7 mouse cellular contexts compared by ENCODE assay signal in genomic region chr3:94442951-94443596, GRCm38 (mm10). TPM values are rescaled to one million over a fixed set of nuclear protein-coding genes. Genes with fewer than 3 reads are reported as not detected.
DNase-seq lines count a peak whose midpoint lies in the region; ATAC-seq lines count a peak whose summit lies in the region.

Gene Mrpl9 (plus strand): TSS chr3:94443318.

- H3K9me3 ChIP-seq in embryonic facial prominence, embryonic 10.5 days = no peaks in the 10 kb centered on the region
- no peaks in the 10 kb centered on the region for H3K9me3 ChIP-seq in limb, embryonic 10.5 days (replicated peaks)
- H3K9me3 ChIP-seq in midbrain, embryonic 13.5 days = no peaks in the 10 kb centered on the region

- ATAC-seq in granulocyte monocyte progenitor cell, adult 5-6 weeks (replicated peaks; ENCODE audit: poor library complexity, severe bottlenecking) = peak; percentile 96
- peak; percentile 99 for ATAC-seq in midbrain, embryonic 13.5 days

- H3K27me3 ChIP-seq in embryonic facial prominence, embryonic 10.5 days (replicated peaks; ENCODE audit: low read depth, poor library complexity, severe bottlenecking) = no peaks in the 10 kb centered on the region
- peaks cover 7% of the 10 kb centered on the region; the same call in 1 of the 2 replicates for H3K27me3 ChIP-seq in limb, embryonic 10.5 days (ENCODE audit: low read depth, poor library complexity, severe bottlenecking)
- H3K27me3 ChIP-seq in midbrain, embryonic 13.5 days = 0 out of 2 replicates have a peak, but pooled peaks cover 3% of the 10 kb centered on the region

- DNase-seq in adrenal gland, postnatal 10 days = peak; percentile 98
- DNase-seq in embryonic facial prominence, embryonic 10.5 days (ENCODE audit: low spot score) = peak; percentile 97
- peak; percentile 90 for DNase-seq in kidney, adult 11 months
- DNase-seq in limb, embryonic 10.5 days (ENCODE audit: low spot score) = peak; percentile 98
- DNase-seq in spleen, adult 12 weeks (ENCODE audit: low spot score) = peak; percentile 91

- H3K9ac ChIP-seq in midbrain, embryonic 13.5 days (replicated peaks) = peak within 1 kb of the TSS; percentile 93

- peak within 1 kb of the TSS; percentile 99 for H3K4me3 ChIP-seq in embryonic facial prominence, embryonic 10.5 days
- H3K4me3 ChIP-seq in limb, embryonic 10.5 days = peak within 1 kb of the TSS; percentile 97
- peak within 1 kb of the TSS; percentile 93 for H3K4me3 ChIP-seq in midbrain, embryonic 13.5 days (replicated peaks)

- peak within 1 kb of the TSS; percentile 90 for H3K27ac ChIP-seq in embryonic facial prominence, embryonic 10.5 days (replicated peaks)
- H3K27ac ChIP-seq in limb, embryonic 10.5 days = peak within 1 kb of the TSS; percentile 89
- H3K27ac ChIP-seq in midbrain, embryonic 13.5 days = peak within 1 kb of the TSS; percentile 80

- H3K36me3 ChIP-seq in embryonic facial prominence, embryonic 10.5 days (replicated peaks) = peaks cover 37% of the 10 kb centered on the region
- peaks cover 35% of the 10 kb centered on the region for H3K36me3 ChIP-seq in limb, embryonic 10.5 days
- H3K36me3 ChIP-seq in midbrain, embryonic 13.5 days = peaks cover 30% of the 10 kb centered on the region

- under 1% methylated on average over 39 of the region's 39 CpGs for WGBS in embryonic facial prominence, embryonic 10.5 days
- WGBS in limb, embryonic 10.5 days = 1% methylated on average over 39 of the region's 39 CpGs
- WGBS in midbrain, embryonic 13.5 days = under 1% methylated on average over 39 of the region's 39 CpGs

- H3K4me1 ChIP-seq in embryonic facial prominence, embryonic 10.5 days = peaks cover 10% of the 10 kb centered on the region
- H3K4me1 ChIP-seq in limb, embryonic 10.5 days = peaks cover 9% of the 10 kb centered on the region
- H3K4me1 ChIP-seq in midbrain, embryonic 13.5 days (replicated peaks) = peaks cover 15% of the 10 kb centered on the region

- peak within 1 kb of the TSS; percentile 78 for H3K4me2 ChIP-seq in midbrain, embryonic 13.5 days (replicated peaks)

RNA-seq across cellular contexts. Expression of gene Mrpl9, which starts in this region (rescaled TPM):
- total RNA-seq in adrenal gland, postnatal 10 days (2021) = 10 to 100 TPM; 94.5 to 97.7 TPM
- 68.5 and 71.4 TPM in 2 replicates for polyA plus RNA-seq in embryonic facial prominence, embryonic 10.5 days (2016; fragmentation: Nextera tagmentation; extraction: Ambion mirVana)
- total RNA-seq in granulocyte monocyte progenitor cell, adult 5-6 weeks (2014; fragmentation: Nextera tagmentation) = 32.5 and 49.1 TPM in 2 replicates
- 56.3 and 60.6 TPM in 2 replicates for total RNA-seq in granulocyte monocyte progenitor cell, adult 5-6 weeks (2017)
- 71.0 and 77.8 TPM in 2 replicates for polyA plus RNA-seq in limb, embryonic 10.5 days (2016; fragmentation: Nextera tagmentation; extraction: Ambion mirVana)
- 61.3 and 63.2 TPM in 2 replicates for polyA plus RNA-seq in midbrain, embryonic 13.5 days (2015; fragmentation: Nextera tagmentation; extraction: Ambion mirVana)

Comparison
In these comparisons a context has a peak if more than half of its experiments do, and no peak if none do; other contexts are left out.
1. Peak in every context shown above with its lines: DNase-seq, ATAC-seq, H3K4me3 ChIP-seq and H3K27ac ChIP-seq.